Mouse (Mus musculus) skeletal muscle tissue, adult 2 months (tissue): ENCODE results near the gene Tmem121.
A peak's percentile ranks its signal among the peaks of the same experiment; 100 is the strongest.
"Not testable (repeated sequence)": the region's sequence is repeated elsewhere in the genome, so short reads cannot be mapped to it uniquely, and the experiment has no call there.

Source experiments
- DNase-seq: peaks from one replicate; pipeline ENCODE4 v3.0.0-alpha.2; 2012; ENCODE audit warnings: low read depth, low spot score

The Tmem121 gene

GRCm38 (mm10) chr12:113187011-113187375, 1.3 kb downstream of the Tmem121 start:
- no peak for DNase-seq

DNA sequence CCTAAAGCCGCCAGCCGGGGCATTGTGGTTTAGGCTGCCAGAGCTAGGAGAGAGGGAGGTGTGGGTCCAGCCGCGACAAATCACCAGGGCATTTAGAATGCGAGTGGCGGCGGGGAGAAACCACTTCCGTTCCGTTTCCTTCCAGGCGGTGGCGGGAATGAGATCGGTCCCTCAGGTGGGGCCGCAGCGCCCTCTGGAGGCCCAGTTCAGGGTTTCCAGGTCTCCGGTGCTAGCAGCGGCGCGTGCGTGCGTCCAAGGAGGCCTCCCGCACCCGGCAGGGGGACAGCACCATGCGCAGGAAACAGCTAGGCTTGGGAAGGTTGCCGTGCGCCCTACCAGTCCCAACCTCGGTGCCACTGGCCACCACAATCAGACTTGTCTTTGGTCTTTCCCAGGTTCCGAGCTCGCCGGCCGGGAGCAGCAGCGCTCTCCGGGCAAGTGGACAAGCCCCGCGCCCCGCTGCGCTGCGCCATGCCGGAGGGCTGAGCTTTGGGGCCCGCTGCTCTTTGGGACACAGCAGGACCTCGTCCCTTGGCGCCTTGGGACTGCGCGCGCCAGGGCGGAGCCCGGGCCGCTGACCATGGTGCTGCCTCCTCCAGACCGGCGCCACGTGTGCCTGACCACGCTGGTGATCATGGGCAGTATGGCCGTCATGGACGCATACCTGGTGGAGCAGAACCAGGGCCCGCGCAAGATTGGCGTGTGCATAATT, 2.0 kb downstream of the Tmem121 start:
- peak; percentile 17 for DNase-seq

- no peak for DNase-seq
Observed at GRCm38 (mm10) chr12:113188349-113189055, 2.8 kb downstream of the Tmem121 start.

- no peak for DNase-seq
Observed at GRCm38 (mm10) chr12:113193423-113193822, 7.7 kb downstream of the Tmem121 start.

DNA sequence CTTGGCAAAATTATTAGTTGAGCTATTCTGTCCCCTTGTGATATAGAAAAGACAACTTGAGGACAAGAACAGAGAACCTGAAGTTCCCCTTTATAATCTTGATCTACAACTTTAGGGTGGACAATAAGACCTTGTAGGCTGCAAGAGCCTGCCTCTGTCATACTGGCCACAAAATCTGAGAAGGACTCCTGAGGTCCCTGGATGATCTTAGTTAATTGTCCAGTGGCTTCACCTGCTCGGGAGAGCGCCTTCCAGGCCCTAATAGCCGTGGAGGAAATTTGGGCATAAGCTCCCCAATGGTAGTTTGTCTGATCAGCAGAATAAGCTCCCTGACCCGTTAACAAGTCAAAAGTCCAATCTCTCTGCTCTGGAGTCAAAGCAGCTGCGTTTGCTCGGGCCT, 13.4 kb downstream of the Tmem121 start:
- DNase-seq: not testable (repeated sequence)

- no peak for DNase-seq
Observed at GRCm38 (mm10) chr12:113201301-113201700, 15.6 kb downstream of the Tmem121 start.

DNA sequence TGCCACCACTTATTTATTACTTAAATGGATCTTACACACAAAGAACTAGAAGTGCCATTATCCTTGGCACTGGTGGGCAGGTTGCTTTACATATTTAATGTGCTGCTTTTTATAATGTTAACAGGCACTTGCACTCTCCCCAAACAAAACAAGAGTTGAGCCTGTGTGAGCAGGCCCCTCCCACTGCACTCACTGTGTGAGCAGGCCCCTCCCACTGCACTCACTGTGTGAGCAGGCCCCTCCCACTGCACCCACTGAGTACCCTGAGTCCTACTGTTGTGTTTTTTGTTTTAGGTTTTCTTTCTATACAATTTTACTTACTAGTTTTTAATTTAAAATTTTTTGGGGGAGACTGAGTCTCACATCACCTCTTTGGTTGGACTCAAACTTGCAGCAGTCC, 16.3 kb downstream of the Tmem121 start:
- DNase-seq: no peak

- no peak for DNase-seq
Observed at GRCm38 (mm10) chr12:113203522-113203921, 17.8 kb downstream of the Tmem121 start.

- DNase-seq: no peak
Observed at GRCm38 (mm10) chr12:113205251-113205942, 19.7 kb downstream of the Tmem121 start.

- no peak for DNase-seq
Observed at GRCm38 (mm10) chr12:113207737-113208136, 22.0 kb downstream of the Tmem121 start.

- no peak for DNase-seq
Observed at GRCm38 (mm10) chr12:113210586-113211378, 25.1 kb downstream of the Tmem121 start.

DNA sequence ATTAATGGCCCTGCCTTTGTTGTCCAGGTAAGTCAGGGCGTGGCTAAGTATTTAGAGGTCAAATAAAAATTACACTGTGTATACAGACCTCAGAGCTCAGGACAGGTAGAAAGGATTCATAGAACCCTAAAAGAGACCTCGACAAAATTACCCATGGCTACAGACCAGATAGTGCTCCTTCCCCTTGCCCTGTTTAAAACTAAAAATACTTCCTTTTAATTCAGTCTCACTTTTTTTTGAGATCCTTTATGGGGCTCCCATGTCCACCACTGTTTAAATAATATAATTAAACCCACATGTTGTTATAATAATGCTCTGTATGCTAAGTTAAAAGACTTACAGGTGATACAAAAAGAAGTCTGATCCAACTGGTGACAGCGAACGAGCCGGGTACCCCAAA, 26.0 kb downstream of the Tmem121 start:
- DNase-seq: no peak

DNA sequence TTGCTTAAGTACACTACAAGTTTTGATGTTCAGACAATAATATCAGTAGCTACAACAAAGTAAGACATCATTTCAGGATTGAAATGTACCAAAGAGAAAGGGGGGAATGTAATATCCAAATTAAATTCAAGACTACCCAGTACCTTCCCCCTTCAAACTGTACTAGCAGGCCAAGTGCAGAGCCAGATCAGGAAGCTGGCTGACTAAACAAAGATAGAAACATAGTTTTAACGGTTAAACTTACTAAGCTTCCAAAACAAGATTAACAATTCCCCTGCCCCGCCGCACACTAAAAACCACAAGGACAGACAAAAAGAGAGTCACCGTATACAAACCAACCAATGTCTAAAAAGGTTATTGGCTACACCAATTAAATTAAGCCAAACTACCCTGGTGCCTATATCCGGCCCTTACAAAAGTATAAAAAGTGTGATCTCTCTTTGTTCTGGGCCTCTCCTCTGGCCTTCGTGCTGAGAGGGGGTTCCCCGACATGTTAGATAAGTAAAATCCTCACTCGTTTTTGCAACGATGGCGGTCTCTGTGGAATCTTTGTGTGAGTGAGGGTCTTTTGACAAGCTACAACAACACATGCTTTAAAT, 26.7 kb downstream of the Tmem121 start:
- no peak for DNase-seq

GRCm38 (mm10) chr12:113213226-113213625, 27.5 kb downstream of the Tmem121 start:
- DNase-seq: no peak

GRCm38 (mm10) chr12:113214072-113214808, 28.5 kb downstream of the Tmem121 start:
- no peak for DNase-seq

GRCm38 (mm10) chr12:113214972-113215666, 29.4 kb downstream of the Tmem121 start:
- DNase-seq: no peak

- DNase-seq: peak; percentile 40
Observed at GRCm38 (mm10) chr12:113215667-113216346, 30.1 kb downstream of the Tmem121 start.

GRCm38 (mm10) chr12:113217306-113218242, 31.8 kb downstream of the Tmem121 start:
- DNase-seq: peak; percentile 74
